Mouse (Mus musculus) kidney, postnatal 0 days (tissue): ENCODE data around the gene Slc35e3. TPM values are rescaled to one million over a fixed set of nuclear protein-coding genes. Genes with fewer than 3 reads are reported as not detected.
"Not testable (repeated sequence)": the region's sequence is repeated elsewhere in the genome, so short reads cannot be mapped to it uniquely, and the experiment has no call there.

ENCODE experiments used
- ATAC-seq: fragments of 200-750 bp; cut with Nextera tagmentation; replicated peaks from 2 replicates; pipeline ENCODE4 v1.8.0; 2017; ENCODE audit warnings: low read depth, moderate number of reproducible peaks, moderate TSS enrichment, moderate library complexity; ENCODE audit not compliant: low FRiP score
- DNase-seq: peaks from one replicate; pipeline ENCODE4 v3.0.0-alpha.2; 2016; ENCODE audit warnings: low spot score
- H3K27ac ChIP-seq: fragments of 300-500 bp; sonication (generic); 2 replicates; pipeline ENCODE4 v1.5.1; 2014; ENCODE audit warnings: mild to moderate bottlenecking
- H3K27me3 ChIP-seq: fragments of 300-500 bp; sonication (generic); 2 replicates; pipeline ENCODE4 v1.6.1; 2014; ENCODE audit warnings: low read length, mixed read lengths; ENCODE audit not compliant: insufficient read depth
- H3K36me3 ChIP-seq: fragments of 300-500 bp; sonication (generic); 2 replicates; pipeline ENCODE4 v1.6.1; 2014; ENCODE audit warnings: low read length, mixed read lengths; ENCODE audit not compliant: insufficient read depth
- H3K4me1 ChIP-seq: fragments of 300-500 bp; sonication (generic); replicated peaks from 2 replicates; pipeline ENCODE4 v1.6.1; 2014; ENCODE audit warnings: antibody characterized with exemption, low read length, mixed read lengths; ENCODE audit not compliant: insufficient read depth
- H3K4me2 ChIP-seq: fragments of 300-500 bp; sonication (generic); 2 replicates; pipeline ENCODE4 v1.6.1; 2014; ENCODE audit warnings: mild to moderate bottlenecking, low read length, moderate library complexity, mixed read lengths
- H3K4me3 ChIP-seq: fragments of 300-500 bp; sonication (generic); replicated peaks from 2 replicates; pipeline ENCODE4 v1.5.1; 2014; ENCODE audit warnings: low read depth, low read length
- H3K9ac ChIP-seq: fragments of 300-500 bp; sonication (generic); 2 replicates; pipeline ENCODE4 v1.6.1; 2014; ENCODE audit warnings: low read depth, low read length
- H3K9me3 ChIP-seq: fragments of 300-500 bp; sonication (generic); replicated peaks from 2 replicates; pipeline ENCODE4 v1.6.1; 2016; ENCODE audit warnings: low read length, inconsistent platforms, mixed read lengths
- CTCF ChIP-seq: IDR thresholded peaks from 2 replicates; pipeline ENCODE4 v1.5.1; 2016; ENCODE audit warnings: antibody characterized with exemption, low read depth, mild to moderate bottlenecking, moderate library complexity
- WGBS: fragments of 180-500 bp; shearing (Covaris S2); extraction: QIAGEN DNeasy Blood & Tissue Kit; methylation state at CpG from one replicate; pipeline ENCODE4 v1.1.7; 2014; 5-methylcytosine and 5-hydroxymethylcytosine counted together
- polyA plus RNA-seq: library from polyadenylated mRNA; unstranded; fragments of >200 nt; fragmentation: Nextera tagmentation; extraction: Ambion mirVana; gene quantifications from 2 replicates; pipeline ENCODE4 v1.2.1, GENCODE M21; 2015

Gene Slc35e3
- polyA plus RNA-seq, 1 experiment from 2014 or later, result 13.1 TPM

- H3K9ac ChIP-seq, result no peak overlapping the region
- no peak overlapping the region for H3K27ac ChIP-seq
- H3K27me3 ChIP-seq, result no peaks in the 10 kb centered on the region
- no peak for DNase-seq
- H3K9me3 ChIP-seq, result no peaks in the 10 kb centered on the region
- no peak for ATAC-seq
- no peak for TF ChIP-seq CTCF
- H3K4me1 ChIP-seq, result no peaks in the 10 kb centered on the region; the same call in 1 of the 2 replicates
- 88% methylated on average over 15 of the region's 15 CpGs for WGBS
- H3K36me3 ChIP-seq, result peaks cover 21% of the 10 kb centered on the region; the same call in 1 of the 2 replicates
- no peak overlapping the region for H3K4me2 ChIP-seq
- no peak overlapping the region for H3K4me3 ChIP-seq
These were observed 4.3 kb downstream of the Slc35e3 start for GRCm38 (mm10) chr10:117741698-117742475.

DNA sequence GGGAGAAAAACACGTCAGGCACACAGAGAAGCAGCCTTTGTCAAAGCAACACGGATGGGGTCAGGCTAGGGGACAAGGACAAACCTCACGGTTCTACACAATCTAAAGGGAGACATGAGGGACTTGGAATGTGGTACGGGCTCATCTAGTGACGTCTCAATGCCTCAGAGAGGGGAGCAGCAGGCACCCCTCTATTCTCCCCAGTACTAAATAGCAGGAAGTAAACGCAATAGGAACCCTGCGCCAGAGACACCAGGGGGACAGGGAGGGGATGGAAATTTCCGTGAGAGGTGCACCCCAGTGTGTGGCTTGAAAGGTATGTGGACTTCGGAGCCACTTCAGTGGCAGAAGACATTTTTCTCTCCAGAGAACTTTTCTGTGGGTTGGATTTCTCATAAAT lies 5.2 kb downstream of the Slc35e3 start:
- ATAC-seq (no peak), DNase-seq (no peak)
- Histone ChIP-seq H3K4me2 (no peak overlapping the region), H3K27me3 (no peaks in the 10 kb centered on the region), H3K9ac (no peak overlapping the region), H3K36me3 (peaks cover 27% of the 10 kb centered on the region), H3K4me3 (no peak overlapping the region), H3K27ac (no peak overlapping the region), H3K9me3 (no peaks in the 10 kb centered on the region), H3K4me1 (no peaks in the 10 kb centered on the region; the same call in 1 of the 2 replicates)
- TF ChIP-seq CTCF, result no peak
- 86% methylated on average over 9 of the region's 9 CpGs for WGBS

GRCm38 (mm10) chr10:117740171-117740570 lies 6.0 kb downstream of the Slc35e3 start:
- WGBS, result 95% methylated on average over 10 of the region's 10 CpGs
- Histone ChIP-seq H3K4me1 (no peaks in the 10 kb centered on the region; the same call in 1 of the 2 replicates), H3K36me3 (peaks cover 27% of the 10 kb centered on the region), H3K4me3 (no peak overlapping the region), H3K27ac (no peak overlapping the region), H3K9ac (no peak overlapping the region), H3K4me2 (no peak overlapping the region), H3K27me3 (no peaks in the 10 kb centered on the region), H3K9me3 (no peaks in the 10 kb centered on the region)
- DNase-seq (no peak), ATAC-seq (no peak)
- TF ChIP-seq CTCF, result no peak

GRCm38 (mm10) chr10:117739648-117739948 lies 6.6 kb downstream of the Slc35e3 start:
- DNase-seq, result no peak
- WGBS, result 92% methylated on average over 6 of the region's 6 CpGs
- H3K4me1 ChIP-seq, result no peaks in the 10 kb centered on the region; the same call in 1 of the 2 replicates
- H3K27me3 ChIP-seq, result no peaks in the 10 kb centered on the region
- no peak for TF ChIP-seq CTCF
- peaks cover 27% of the 10 kb centered on the region for H3K36me3 ChIP-seq
- H3K9me3 ChIP-seq, result no peaks in the 10 kb centered on the region
- H3K4me3 ChIP-seq, result no peak overlapping the region
- ATAC-seq, result no peak
- no peak overlapping the region for H3K27ac ChIP-seq
- H3K4me2 ChIP-seq, result no peak overlapping the region
- no peak overlapping the region for H3K9ac ChIP-seq

DNA sequence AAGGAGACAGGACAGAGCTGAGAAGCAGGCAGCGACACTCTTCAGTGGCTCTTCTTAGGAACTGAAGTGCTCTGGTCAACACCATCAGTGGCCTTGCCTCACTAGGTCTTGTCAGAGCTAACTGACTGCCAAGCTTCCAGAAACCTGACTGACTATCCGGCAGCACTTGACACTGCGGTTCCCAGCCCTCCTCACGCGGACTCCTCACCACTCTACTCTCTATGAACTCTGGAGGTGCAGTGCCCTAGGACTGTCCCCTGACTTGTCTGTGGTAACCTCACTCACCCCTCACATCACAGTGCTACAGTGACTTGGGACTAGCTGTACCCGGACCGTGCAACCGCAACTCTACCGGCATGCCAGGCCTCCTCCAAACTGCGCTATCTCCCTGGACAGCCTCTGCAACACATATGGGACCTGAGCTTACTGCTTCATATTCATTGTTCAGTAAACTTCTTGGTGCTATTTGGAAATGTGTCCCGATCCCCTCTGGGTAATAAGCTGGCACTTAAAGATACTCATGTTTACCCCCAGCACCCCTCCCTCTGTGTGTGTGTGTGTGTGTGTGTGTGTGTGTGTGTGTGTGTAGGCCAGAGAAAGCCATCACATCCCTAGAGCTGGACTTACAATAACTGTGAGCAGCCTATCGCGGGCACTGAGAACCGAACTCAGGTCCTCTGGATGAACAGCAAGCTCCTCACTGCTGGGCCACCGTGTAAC lies 7.1 kb downstream of the Slc35e3 start:
- Histone ChIP-seq H3K4me3 (no peak overlapping the region), H3K4me1 (no peaks in the 10 kb centered on the region; the same call in 1 of the 2 replicates), H3K4me2 (no peak overlapping the region), H3K27me3 (no peaks in the 10 kb centered on the region), H3K9ac (no peak overlapping the region), H3K36me3 (peaks cover 27% of the 10 kb centered on the region), H3K27ac (no peak overlapping the region), H3K9me3 (no peaks in the 10 kb centered on the region)
- DNase-seq, result no peak
- no peak for TF ChIP-seq CTCF
- WGBS, result 93% methylated on average over 15 of the region's 15 CpGs
- ATAC-seq, result no peak

DNA sequence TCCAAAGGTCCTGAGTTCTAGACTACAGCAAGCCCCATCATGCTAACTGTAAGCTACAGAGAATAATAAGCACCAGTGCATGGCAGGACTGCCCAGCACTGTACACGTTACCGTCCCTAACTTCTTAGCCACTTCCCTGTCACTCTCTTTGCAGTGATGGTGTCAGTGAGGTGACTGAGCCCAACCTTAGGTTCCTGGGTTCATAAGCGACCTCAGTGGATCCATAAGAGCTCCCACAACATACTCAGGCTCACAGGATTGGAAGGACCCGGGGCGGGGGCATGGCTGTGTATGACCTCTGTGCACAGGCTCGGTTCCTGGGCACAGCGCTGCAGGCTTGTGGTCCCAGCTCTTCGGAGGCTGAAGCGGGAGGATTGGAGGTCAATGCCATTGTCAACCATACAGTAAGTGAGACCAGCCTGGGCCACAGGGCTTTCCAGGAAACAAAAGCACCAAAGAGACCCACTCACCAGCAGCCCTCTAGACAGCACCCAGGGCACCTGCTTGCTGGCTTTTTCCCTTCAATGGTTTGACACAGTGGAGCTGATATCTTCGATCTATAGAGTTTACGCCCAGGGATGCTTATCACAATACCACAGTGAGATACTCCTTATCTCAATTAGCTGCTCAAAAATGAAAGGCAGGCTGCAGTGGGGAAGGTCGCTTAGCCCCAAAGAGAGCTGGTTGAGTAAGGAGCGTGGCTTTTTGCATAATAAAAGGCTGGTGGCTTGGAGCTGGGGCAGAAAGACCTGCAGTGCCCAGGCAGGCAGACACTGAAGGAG lies 7.8 kb downstream of the Slc35e3 start:
- no peaks in the 10 kb centered on the region for H3K9me3 ChIP-seq
- no peak overlapping the region for H3K4me2 ChIP-seq
- H3K4me3 ChIP-seq, result no peak overlapping the region
- no peak for TF ChIP-seq CTCF
- H3K9ac ChIP-seq, result no peak overlapping the region
- ATAC-seq (no peak), DNase-seq (no peak)
- no peaks in the 10 kb centered on the region for H3K4me1 ChIP-seq
- H3K36me3 ChIP-seq, result peaks cover 27% of the 10 kb centered on the region
- 89% methylated on average over 13 of the region's 13 CpGs for WGBS
- no peaks in the 10 kb centered on the region for H3K27me3 ChIP-seq
- no peak overlapping the region for H3K27ac ChIP-seq

GRCm38 (mm10) chr10:117737498-117737897 lies 8.7 kb downstream of the Slc35e3 start:
- DNase-seq, H3K9me3 ChIP-seq, H3K4me2 ChIP-seq, H3K9ac ChIP-seq, ATAC-seq, H3K4me1 ChIP-seq, H3K4me3 ChIP-seq, H3K27me3 ChIP-seq, H3K27ac ChIP-seq: not testable (repeated sequence)
- H3K36me3 ChIP-seq, result peaks cover 27% of the 10 kb centered on the region
- WGBS, result 94% methylated on average over 8 of the region's 8 CpGs
